Mouse (Mus musculus) lung, postnatal 10 days (tissue): ENCODE measurements at regions not wholly inside any gene's neighbourhood (a gene's known extent, or its start where the extent isn't known, plus 50 kb on each side); places are given as distances from the start of the nearest gene placed in this dataset.

Source experiments
- DNase-seq: peaks from one replicate; pipeline ENCODE4 v3.0.0; 2021

DNA sequence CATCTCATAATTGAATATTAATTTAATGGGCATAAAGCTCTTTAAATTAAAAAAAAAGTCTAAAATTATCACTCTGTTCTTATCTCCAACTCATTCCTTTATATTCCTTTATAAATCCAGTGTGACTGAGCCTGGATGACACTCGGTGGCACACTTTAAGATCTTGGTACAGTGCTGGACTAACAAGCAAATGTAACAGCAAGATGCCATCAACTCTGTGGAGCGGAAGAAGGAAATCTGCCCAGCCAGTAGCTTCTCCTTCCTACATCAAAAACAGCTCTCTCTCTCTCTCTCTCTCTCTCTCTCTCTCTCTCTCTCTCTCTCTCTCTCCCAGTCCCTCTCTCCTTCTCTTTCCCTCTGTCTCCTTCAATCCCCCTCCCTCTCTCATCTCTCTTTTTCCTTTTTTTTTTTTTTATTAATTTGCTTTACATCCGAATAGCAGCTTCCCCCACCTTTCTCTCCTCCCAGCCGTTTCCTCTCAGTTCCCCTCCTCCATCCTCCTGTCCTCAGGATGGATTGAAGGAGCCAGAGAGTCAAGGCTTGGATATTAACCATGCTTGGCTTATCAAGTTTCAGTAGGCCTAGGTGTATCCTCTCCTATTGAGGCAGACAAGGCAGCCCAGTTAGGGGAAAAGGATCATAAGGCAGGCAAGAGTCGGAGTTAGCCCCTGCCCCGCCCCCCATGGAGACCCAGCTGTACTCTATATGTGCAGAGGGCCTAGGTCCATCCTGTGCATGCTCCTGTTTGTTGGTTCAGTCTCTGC is 130.4 kb upstream of the Tmtc2 start:
- no peak for DNase-seq

DNA sequence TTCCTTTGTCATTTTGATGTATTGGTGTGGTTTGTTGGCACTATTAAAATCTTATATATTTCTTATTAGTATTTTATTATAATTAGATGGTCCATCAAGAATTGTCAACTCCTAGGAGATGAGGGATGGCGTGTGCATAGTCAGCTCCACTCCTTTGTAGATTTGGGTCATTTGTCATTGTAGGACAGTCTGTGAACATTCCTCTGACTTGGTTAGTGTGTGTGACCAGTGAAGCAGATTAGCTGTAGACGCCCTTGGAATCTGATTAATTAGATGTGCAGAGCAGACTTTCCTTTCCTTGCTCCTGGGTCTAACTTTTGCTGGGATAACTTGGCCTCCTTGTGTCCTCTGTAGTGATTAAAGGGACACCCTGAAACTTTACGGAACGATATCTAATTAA is 118.9 kb upstream of the Tmtc2 start:
- DNase-seq = no peak

DNA sequence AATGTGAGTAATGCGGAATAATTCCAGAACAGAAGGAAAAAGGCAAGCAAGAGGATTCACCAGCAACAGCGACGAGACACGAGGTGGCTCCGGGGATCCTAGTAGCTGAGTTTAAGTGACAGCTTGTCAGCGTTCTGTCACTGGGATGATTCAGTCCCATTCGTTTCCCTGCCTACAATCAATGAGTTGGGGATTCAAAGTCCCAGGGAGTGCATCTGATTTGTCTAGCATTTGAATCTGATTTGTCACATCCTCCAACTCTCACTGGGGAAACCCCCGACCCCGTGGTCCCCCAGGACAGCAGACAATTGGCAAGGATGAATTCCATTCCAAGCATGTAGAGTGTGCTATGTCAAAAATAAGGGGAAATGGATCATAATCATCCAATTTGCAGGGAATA is 115.1 kb upstream of the Tmtc2 start:
- no peak for DNase-seq

GRCm38 (mm10) chr10:105688879-105689278 is 114.6 kb upstream of the Tmtc2 start:
- no peak for DNase-seq

DNA sequence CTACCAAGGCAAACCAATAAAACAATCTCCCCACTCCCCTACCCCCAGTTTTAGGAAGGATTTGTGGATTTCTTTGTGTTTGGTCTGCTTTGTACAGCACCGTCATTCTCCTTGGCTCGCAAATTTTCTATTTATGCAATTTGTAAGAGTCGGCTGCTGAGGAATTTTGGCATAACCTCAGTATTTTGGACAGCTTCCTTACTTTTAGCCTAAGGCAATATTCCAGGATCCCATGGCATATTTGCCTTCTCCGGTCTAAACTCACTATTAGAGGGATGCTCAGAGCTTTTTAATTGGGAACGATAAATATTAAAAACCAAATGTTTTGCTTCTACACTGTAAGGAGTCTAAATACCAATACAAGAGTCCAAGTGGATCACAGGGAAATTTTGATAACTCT is 112.6 kb upstream of the Tmtc2 start:
- peak; percentile 16 for DNase-seq

- DNase-seq = peak; percentile 16
Observed at GRCm38 (mm10) chr10:105679598-105679997, 105.3 kb upstream of the Tmtc2 start.

DNA sequence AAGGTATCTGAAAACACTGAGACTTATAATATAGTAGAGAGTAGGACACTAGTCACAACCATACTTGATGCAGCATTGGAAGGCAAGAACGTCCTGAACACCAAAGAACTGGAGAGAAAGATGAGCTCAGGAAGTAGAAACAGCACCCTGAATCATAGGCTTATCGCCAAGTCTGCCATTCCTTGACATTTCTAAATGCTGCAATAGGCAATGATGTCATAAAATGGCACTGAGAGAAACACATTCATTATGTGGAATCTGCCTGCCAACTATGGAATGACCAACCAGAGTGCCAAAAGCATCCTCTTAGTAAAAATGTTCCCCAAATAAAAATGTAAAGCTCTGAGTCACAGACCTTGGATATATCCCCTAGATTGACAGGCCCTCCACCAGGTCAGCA is 92.7 kb upstream of the Tmtc2 start:
- no peak for DNase-seq

DNA sequence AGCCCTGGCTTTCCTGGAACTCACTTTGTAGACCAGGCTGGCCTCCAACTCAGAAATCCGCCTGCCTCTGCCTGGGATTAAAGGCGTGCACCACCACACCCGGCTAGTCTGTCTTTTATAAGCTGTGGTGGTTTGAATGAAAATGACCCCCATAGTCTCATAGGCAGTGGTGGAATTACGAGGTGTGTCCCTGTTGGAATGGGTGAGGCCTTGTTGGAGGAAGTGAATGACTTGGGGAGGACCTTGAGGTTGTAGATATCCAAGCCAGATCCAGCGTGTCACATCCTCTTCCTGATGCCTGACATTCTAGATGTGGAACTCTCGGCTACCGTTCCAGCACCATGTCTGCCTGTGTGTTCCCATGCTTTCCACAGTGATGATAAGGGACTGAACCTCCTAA is 86.5 kb upstream of the Tmtc2 start:
- DNase-seq = no peak

- DNase-seq = no peak
Observed at GRCm38 (mm10) chr10:105656788-105657187, 82.5 kb upstream of the Tmtc2 start.

DNA sequence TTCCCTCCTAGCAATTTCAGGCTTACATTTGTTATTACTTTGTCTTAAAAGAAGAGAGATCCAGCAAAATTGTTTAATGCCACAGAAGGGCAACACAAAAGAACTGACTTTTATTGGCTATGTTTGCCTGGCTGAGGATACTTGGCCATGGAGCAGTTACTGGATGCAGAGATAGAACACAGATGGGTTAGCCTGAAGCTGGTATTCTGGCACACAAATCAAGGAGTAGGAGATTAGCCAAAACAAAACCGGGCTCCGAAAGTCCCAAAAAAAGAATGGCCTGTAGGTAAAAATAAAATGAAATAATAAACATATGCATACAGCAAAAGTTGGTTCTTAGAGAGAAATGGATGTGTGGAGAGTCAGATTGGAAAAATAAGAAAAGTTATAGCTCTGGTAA is 78.2 kb upstream of the Tmtc2 start:
- DNase-seq = no peak

DNA sequence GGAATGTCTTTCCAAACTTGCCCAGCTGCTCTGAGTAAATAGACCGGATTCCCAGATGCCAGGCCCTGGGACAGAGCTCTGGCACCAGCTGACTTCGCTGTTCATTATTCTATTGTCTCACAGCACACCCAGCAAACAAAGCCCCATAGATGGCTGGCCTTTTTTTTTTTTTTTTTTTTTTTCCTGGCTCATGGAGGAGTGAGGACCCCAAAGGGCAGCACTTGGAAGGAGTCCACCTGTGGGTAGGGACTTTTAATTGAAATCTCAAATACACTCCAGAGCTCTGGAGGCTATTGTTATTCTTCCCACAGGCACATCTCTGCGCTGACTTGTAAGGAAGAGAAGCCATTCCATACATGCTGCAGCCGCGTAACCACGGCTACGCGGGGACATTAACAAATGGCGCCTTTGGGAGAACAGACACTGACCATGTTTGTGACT is 64.8 kb upstream of the Tmtc2 start:
- no peak for DNase-seq

DNA sequence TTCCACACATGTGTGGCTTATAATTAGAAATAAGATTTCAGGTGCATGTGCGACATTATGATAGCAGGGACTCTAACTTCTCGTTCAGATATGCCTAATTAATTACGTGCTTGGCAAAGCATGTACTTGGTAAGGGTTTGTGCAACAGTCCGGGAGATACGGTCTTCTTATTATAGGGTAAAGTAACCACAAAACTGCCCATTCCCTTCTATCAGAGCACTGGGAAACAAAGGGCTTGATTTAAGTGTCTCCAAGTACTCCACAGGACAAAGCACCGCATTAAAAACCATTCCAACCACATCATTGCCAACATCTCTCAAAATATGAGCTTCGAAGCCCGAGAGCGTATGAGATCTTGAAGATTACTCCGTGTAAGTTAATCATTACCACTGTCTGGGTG is 64.2 kb upstream of the Tmtc2 start:
- no peak for DNase-seq

- DNase-seq = no peak
Observed at GRCm38 (mm10) chr10:105626842-105627241, 52.6 kb upstream of the Tmtc2 start.

DNA sequence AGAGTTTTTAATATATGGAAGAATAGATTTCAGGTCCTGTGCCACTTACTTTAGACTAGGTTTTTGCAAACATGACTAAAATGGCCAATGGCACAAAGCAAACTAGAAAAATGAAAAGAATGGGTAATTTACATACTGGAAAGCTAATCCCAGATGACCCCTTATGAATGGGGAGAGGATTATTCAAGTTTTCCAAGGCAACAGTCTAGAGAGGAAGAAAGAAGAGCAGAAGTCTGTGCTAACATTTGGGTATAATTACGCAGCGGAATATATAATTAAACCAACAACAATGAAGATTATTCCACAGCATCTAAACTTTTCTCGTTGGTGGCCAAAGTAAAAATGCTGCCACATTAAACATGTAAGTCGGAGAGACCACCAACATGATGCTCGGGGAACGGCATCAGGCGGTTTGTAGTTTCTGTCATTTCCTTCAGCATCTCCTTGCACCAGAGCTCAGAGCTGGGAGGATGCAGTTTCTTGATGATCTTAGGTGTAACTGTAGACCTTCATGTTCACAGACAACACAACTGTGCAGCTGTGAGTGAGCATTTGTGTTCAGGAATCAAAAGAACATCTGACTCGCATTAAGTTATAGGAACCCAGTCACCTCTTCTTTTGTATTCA is 51.2 kb upstream of the Tmtc2 start:
- no peak for DNase-seq
